Mouse (Mus musculus) embryonic fibroblast, embryonic 13.5 days (primary cell): Measurements from ENCODE around the gene Cyp11a1. TPM values are rescaled to one million over a fixed set of nuclear protein-coding genes. Genes with fewer than 3 reads are reported as not detected.

Source experiments
- H3K27ac ChIP-seq: 2 replicates; pipeline ENCODE4 v1.5.1; 2012; ENCODE audit warnings: low read length, control low read depth, inconsistent platforms; ENCODE audit not compliant: insufficient read depth
- H3K4me1 ChIP-seq: 2 replicates; pipeline ENCODE4 v1.6.1; 2011; ENCODE audit warnings: low read length; ENCODE audit not compliant: control insufficient read depth, insufficient read depth
- H3K4me3 ChIP-seq: 2 replicates; pipeline ENCODE4 v1.5.1; 2011; ENCODE audit warnings: mild to moderate bottlenecking, control low read depth, low read length; ENCODE audit not compliant: insufficient read depth
- CTCF ChIP-seq: IDR thresholded peaks from 2 replicates; pipeline ENCODE4 v1.5.1; 2011; ENCODE audit warnings: mild to moderate bottlenecking, control low read depth, low read length, moderate library complexity, borderline replicate concordance; ENCODE audit not compliant: insufficient read depth
- POLR2A ChIP-seq: IDR thresholded peaks from 2 replicates; pipeline ENCODE4 v1.6.1; 2011; ENCODE audit warnings: low read depth, mild to moderate bottlenecking, control low read depth, low read length, moderate library complexity
- polyA plus RNA-seq: library from polyadenylated mRNA; stranded (reverse); fragments of >200 nt; gene quantifications from 2 replicates; pipeline ENCODE4 v1.2.4, GENCODE M21; 2011; ENCODE audit warnings: low read depth; ENCODE audit not compliant: missing spikeins, insufficient read length

Cyp11a1 gene
- polyA plus RNA-seq, 1 experiment = 0.74 TPM

GRCm38 (mm10) chr9:58066731-58067095, 60.5 kb downstream of the Cyp11a1 start:
- H3K4me1 ChIP-seq = no peaks in the 10 kb centered on the region
- TF ChIP-seq POLR2A = no peak
- no peak for TF ChIP-seq CTCF
- no peak overlapping the region for H3K4me3 ChIP-seq
- no peak overlapping the region for H3K27ac ChIP-seq

- no peak for TF ChIP-seq CTCF
- no peak for TF ChIP-seq POLR2A
- Histone ChIP-seq H3K4me1 (no peaks in the 10 kb centered on the region), H3K27ac (no peak overlapping the region), H3K4me3 (no peak overlapping the region)
Measured at GRCm38 (mm10) chr9:58067546-58067945, 61.3 kb downstream of the Cyp11a1 start.

- no peak overlapping the region for H3K4me3 ChIP-seq
- H3K4me1 ChIP-seq = no peaks in the 10 kb centered on the region
- no peak overlapping the region for H3K27ac ChIP-seq
- TF ChIP-seq CTCF (no peak), POLR2A (no peak)
Measured at GRCm38 (mm10) chr9:58074561-58074960, 68.3 kb downstream of the Cyp11a1 start.

Other genes with a start within 250 kb of the Cyp11a1 start
- 46.4 and 54.8 TPM in 2 replicates for gene Clk3, start 240.6 kb upstream of the Cyp11a1 start, polyA plus RNA-seq
- gene Arid3b, start 169.6 kb upstream of the Cyp11a1 start, polyA plus RNA-seq = 4.2 and 4.5 TPM in 2 replicates
- gene Ubl7, start 95.4 kb upstream of the Cyp11a1 start, polyA plus RNA-seq = 55.2 and 56.6 TPM in 2 replicates
- 6.5 and 17.5 TPM in 2 replicates for gene Sema7a, start 66.3 kb upstream of the Cyp11a1 start, polyA plus RNA-seq
- gene Stra6, start 57.4 kb downstream of the Cyp11a1 start, polyA plus RNA-seq = 0.42 TPM in 1 of 2 replicates, not detected in the other
- not detected in 2 replicates for gene Ccdc33, start 112.4 kb downstream of the Cyp11a1 start, polyA plus RNA-seq
- gene Islr, start 197.9 kb downstream of the Cyp11a1 start, polyA plus RNA-seq = 17.8 and 36.3 TPM in 2 replicates
- 0.30 TPM in 1 of 2 replicates, not detected in the other for gene Islr2, start 197.9 kb downstream of the Cyp11a1 start, polyA plus RNA-seq
- 56.3 and 86.6 TPM in 2 replicates for gene Pml, start 243.4 kb downstream of the Cyp11a1 start, polyA plus RNA-seq
- 25.9 and 27.0 TPM in 2 replicates for gene Stoml1, start 246.8 kb downstream of the Cyp11a1 start, polyA plus RNA-seq